Mouse (Mus musculus): ENCODE data around the gene Spata20.

The Spata20 gene

GRCm38 (mm10) chr11:94486001-94486400 is at the start of gene Spata20:
Spata20 (minus strand) TSS chr11:94486179.
- DNase-seq (ENCODE audit: low read depth, low spot score) = peak; percentile 30

- DNase-seq (ENCODE audit: low read depth, low spot score) = no peak
Measured at GRCm38 (mm10) chr11:94533171-94533570, 47.2 kb upstream of the Spata20 start.

GRCm38 (mm10) chr11:94528879-94529278 is 42.9 kb upstream of the Spata20 start:
- DNase-seq (ENCODE audit: low read depth, low spot score) = no peak

GRCm38 (mm10) chr11:94526171-94526879 is 40.3 kb upstream of the Spata20 start:
- no peak for DNase-seq (ENCODE audit: low read depth, low spot score)

- DNase-seq (ENCODE audit: low read depth, low spot score) = no peak
Measured at GRCm38 (mm10) chr11:94521219-94521843, 35.4 kb upstream of the Spata20 start, which contains the start of gene Mycbpap. Mycbpap (minus strand) TSS chr11:94521742.

GRCm38 (mm10) chr11:94513452-94513851 is 27.5 kb upstream of the Spata20 start:
- no peak for DNase-seq (ENCODE audit: low read depth, low spot score)

- DNase-seq (ENCODE audit: low read depth, low spot score) = no peak
Measured at GRCm38 (mm10) chr11:94508976-94509375, 23.0 kb upstream of the Spata20 start.

GRCm38 (mm10) chr11:94501482-94501881 is 15.5 kb upstream of the Spata20 start:
- no peak for DNase-seq (ENCODE audit: low read depth, low spot score)

- DNase-seq (ENCODE audit: low read depth, low spot score) = no peak
Measured at GRCm38 (mm10) chr11:94500362-94500761, 14.4 kb upstream of the Spata20 start.

- DNase-seq (ENCODE audit: low read depth, low spot score) = no peak
Measured at GRCm38 (mm10) chr11:94499661-94500152, 13.7 kb upstream of the Spata20 start, which contains the start of gene Epn3. Epn3 (minus strand) TSS chr11:94499974.

- DNase-seq (ENCODE audit: low read depth, low spot score) = no peak
Measured at GRCm38 (mm10) chr11:94499035-94499434, 13.1 kb upstream of the Spata20 start.

GRCm38 (mm10) chr11:94498093-94498996 is 12.4 kb upstream of the Spata20 start:
- no peak for DNase-seq (ENCODE audit: low read depth, low spot score)

- no peak for DNase-seq (ENCODE audit: low read depth, low spot score)
Measured at GRCm38 (mm10) chr11:94495415-94495814, 9.4 kb upstream of the Spata20 start.

- DNase-seq (ENCODE audit: low read depth, low spot score) = no peak
Measured at GRCm38 (mm10) chr11:94491749-94492099, 5.7 kb upstream of the Spata20 start.

GRCm38 (mm10) chr11:94491035-94491748 is 5.2 kb upstream of the Spata20 start:
- no peak for DNase-seq (ENCODE audit: low read depth, low spot score)

GRCm38 (mm10) chr11:94489745-94490144 is 3.8 kb upstream of the Spata20 start:
- DNase-seq (ENCODE audit: low read depth, low spot score) = no peak

GRCm38 (mm10) chr11:94488767-94489533 is 3.0 kb upstream of the Spata20 start:
- DNase-seq (ENCODE audit: low read depth, low spot score) = no peak

GRCm38 (mm10) chr11:94485223-94485622 is 756 bp downstream of the Spata20 start:
- DNase-seq (ENCODE audit: low read depth, low spot score) = no peak

GRCm38 (mm10) chr11:94484636-94485035 is 1.3 kb downstream of the Spata20 start:
- DNase-seq (ENCODE audit: low read depth, low spot score) = no peak

GRCm38 (mm10) chr11:94483921-94484320 is 2.1 kb downstream of the Spata20 start:
- DNase-seq (ENCODE audit: low read depth, low spot score) = no peak

- no peak for DNase-seq (ENCODE audit: low read depth, low spot score)
Measured at GRCm38 (mm10) chr11:94483436-94483835, 2.5 kb downstream of the Spata20 start.

Measured in skeletal muscle tissue, adult 2 months (tissue).